Mouse (Mus musculus) central nervous system, embryonic 14 days (tissue): ENCODE results near the gene Olfr376. TPM values are rescaled to one million over a fixed set of nuclear protein-coding genes. Genes with fewer than 3 reads are reported as not detected.

Experiments used
- polyA plus RNA-seq: library from polyadenylated mRNA; depleted of rRNA; stranded (reverse); fragments of >200 nt; gene quantifications from 2 replicates; pipeline ENCODE4 v1.2.3, GENCODE M21; 2012; rRNA removed

Olfr376 gene
- not detected in 2 replicates for polyA plus RNA-seq

DNA sequence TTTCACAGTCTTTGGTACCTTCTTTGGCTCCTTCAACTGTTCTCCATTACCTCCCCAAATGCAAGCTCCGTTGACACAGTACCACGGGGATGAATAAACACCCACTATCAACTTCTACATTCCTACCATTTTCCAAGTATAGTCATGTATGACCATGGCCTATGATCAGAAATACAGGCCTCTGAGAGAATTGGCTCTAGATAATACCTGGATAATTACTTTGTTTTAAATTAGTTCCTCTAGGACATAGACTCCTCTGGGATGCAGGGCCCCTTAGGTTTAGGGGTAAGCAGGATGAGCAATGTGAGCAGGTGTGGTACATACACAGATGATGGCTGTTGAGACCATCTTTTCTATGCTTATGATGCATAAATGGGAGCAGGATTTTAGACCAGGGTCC lies at the start of gene Olfr376:
Gene Olfr376 (plus strand): TSS at position 301 of the 400 bp plus-strand sequence.

GRCm38 (mm10) chr11:73329442-73329841 lies 41.6 kb upstream of the Olfr376 start, which contains the start of the genes Aspa, Gm49340 and Spata22:
Gene Aspa, minus strand, starts transcription at chr11:73329596.
Gene Gm49340, plus strand, starts transcription at chr11:73329741.
Gene Spata22, plus strand, starts transcription at chr11:73329741.

DNA sequence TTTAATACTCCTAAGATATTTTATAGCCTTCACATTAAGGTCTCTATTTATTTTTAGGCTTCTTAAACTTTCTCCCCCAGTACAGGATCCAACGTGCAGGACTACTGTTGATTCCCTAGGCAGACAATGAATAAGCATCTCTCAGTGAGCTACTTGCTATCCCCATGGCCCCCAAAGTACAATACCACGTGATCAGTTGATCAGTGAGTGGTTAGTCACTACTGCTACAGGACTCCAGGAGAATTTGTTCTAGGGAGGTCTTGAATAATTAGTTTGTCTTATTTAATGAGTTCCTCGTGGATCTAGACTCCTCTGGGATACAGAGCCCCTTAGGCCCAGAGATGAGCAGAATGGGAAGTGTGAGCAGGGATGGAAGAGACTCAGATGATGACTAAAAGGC lies 20.6 kb upstream of the Olfr376 start, which contains the start of gene Olfr20:
Gene Olfr20 (plus strand): TSS at position 301 of the 400 bp plus-strand sequence.

GRCm38 (mm10) chr11:73399514-73399913 lies 28.5 kb downstream of the Olfr376 start, which contains the start of gene Olfr1:
Gene Olfr1, minus strand, starts transcription at chr11:73399614.

Other genes starting within 250 kb of the Olfr376 start
- 2.8 and 3.5 TPM in 2 replicates for gene Haspin, start 233.0 kb upstream of the Olfr376 start, polyA plus RNA-seq
- 0.66 and 0.79 TPM in 2 replicates for gene P2rx5, start 210.8 kb upstream of the Olfr376 start, polyA plus RNA-seq
- 74.7 and 81.5 TPM in 2 replicates for gene Emc6, start 194.2 kb upstream of the Olfr376 start, polyA plus RNA-seq
- gene Tax1bp3, start 194.2 kb upstream of the Olfr376 start, polyA plus RNA-seq: 87.3 and 87.6 TPM in 2 replicates
- gene Ctns, start 172.2 kb upstream of the Olfr376 start, polyA plus RNA-seq: 22.7 and 24.8 TPM in 2 replicates
- gene Shpk, start 171.8 kb upstream of the Olfr376 start, polyA plus RNA-seq: 1.7 and 2.3 TPM in 2 replicates
- 0.58 and 1.4 TPM in 2 replicates for gene Trpv1, start 137.0 kb upstream of the Olfr376 start, polyA plus RNA-seq
- gene Trpv3, start 103.9 kb upstream of the Olfr376 start, polyA plus RNA-seq: 0.14 and 0.25 TPM in 2 replicates
- 0.92 and 1.2 TPM in 2 replicates for gene Aspa, start 41.6 kb upstream of the Olfr376 start, polyA plus RNA-seq
- not detected in 2 replicates for gene Gm49340, start 41.5 kb upstream of the Olfr376 start, polyA plus RNA-seq
- 0.13 TPM in 1 of 2 replicates, not detected in the other for gene Spata22, start 41.5 kb upstream of the Olfr376 start, polyA plus RNA-seq
- gene Olfr20, start 20.5 kb upstream of the Olfr376 start, polyA plus RNA-seq: not detected in 2 replicates
- not detected in 2 replicates for gene Olfr1, start 28.4 kb downstream of the Olfr376 start, polyA plus RNA-seq
- gene Olfr378, start 57.2 kb downstream of the Olfr376 start, polyA plus RNA-seq: not detected in 2 replicates
- not detected in 2 replicates for gene Olfr380, start 86.3 kb downstream of the Olfr376 start, polyA plus RNA-seq
- gene Olfr381, start 120.4 kb downstream of the Olfr376 start, polyA plus RNA-seq: not detected in 2 replicates
- not detected in 2 replicates for gene Olfr382, start 146.0 kb downstream of the Olfr376 start, polyA plus RNA-seq
- not detected in 2 replicates for gene Olfr385, start 221.8 kb downstream of the Olfr376 start, polyA plus RNA-seq
- gene Olfr384, start 227.3 kb downstream of the Olfr376 start, polyA plus RNA-seq: not detected in 2 replicates